Mouse (Mus musculus) MEL (cell line): ENCODE data around the gene Bcas3. TPM values are rescaled to one million over a fixed set of nuclear protein-coding genes. Genes with fewer than 3 reads are reported as not detected.

Experiments used
- DNase-seq: peaks from one replicate; pipeline ENCODE4 v3.0.0; 2011; ENCODE audit warnings: low read depth, low spot score
- H3K27ac ChIP-seq: 2 replicates; pipeline ENCODE4 v1.5.1; 2012; ENCODE audit warnings: low read depth, mild to moderate bottlenecking, control low read depth, low read length, moderate library complexity; ENCODE audit not compliant: control insufficient read depth
- H3K27me3 ChIP-seq, 2 experiments: fragments of 150-350 bp in 1 of 2; sonication (generic) in 1 of 2; 2 replicates each; pipeline ENCODE4 v1.6.1; 2012; ENCODE audit warnings: low read length in 2 of 2, mild to moderate bottlenecking in 2 of 2, improper control_type of control experiment in 1 of 2, moderate library complexity in 1 of 2; ENCODE audit not compliant: insufficient read depth in 2 of 2, control insufficient read depth in 1 of 2
- H3K36me3 ChIP-seq, 2 experiments: 2 replicates each; pipeline ENCODE4 v1.6.1; 2012 to 2014; ENCODE audit warnings: low read length in 2 of 2, improper control_type of control experiment in 1 of 2, inconsistent platforms in 1 of 2, mild to moderate bottlenecking in 1 of 2; ENCODE audit not compliant: insufficient read depth in 2 of 2, control insufficient read depth in 1 of 2
- H3K4me1 ChIP-seq, 2 experiments: fragments of 150-350 bp in 1 of 2; sonication (generic) in 1 of 2; 2 replicates each; pipeline ENCODE4 v1.6.1; 2012; ENCODE audit warnings: low read length in 2 of 2, improper control_type of control experiment in 1 of 2, mild to moderate bottlenecking in 1 of 2; ENCODE audit not compliant: insufficient read depth in 2 of 2, control insufficient read depth in 1 of 2
- H3K4me3 ChIP-seq, 2 experiments: fragments of 150-350 bp in 1 of 2; sonication (generic) in 1 of 2; 2 replicates each; pipeline ENCODE4 v1.5.1; 2012; ENCODE audit warnings: low read depth in 2 of 2, low read length in 2 of 2, mild to moderate bottlenecking in 2 of 2, moderate library complexity in 2 of 2, control low read depth in 1 of 2, improper control_type of control experiment in 1 of 2; ENCODE audit not compliant: control insufficient read depth in 1 of 2, insufficient read depth in 1 of 2
- H3K79me2 ChIP-seq: 2 replicates; pipeline ENCODE4 v1.6.1; 2012; ENCODE audit warnings: mild to moderate bottlenecking, low read length, moderate library complexity; ENCODE audit not compliant: control insufficient read depth, poor library complexity, insufficient read depth
- H3K9ac ChIP-seq: 2 replicates; pipeline ENCODE4 v1.6.1; 2012; ENCODE audit warnings: low read depth, mild to moderate bottlenecking, control low read depth, low read length, moderate library complexity; ENCODE audit not compliant: control insufficient read depth, poor library complexity, severe bottlenecking
- H3K9me3 ChIP-seq: fragments of 150-350 bp; sonication (generic); replicated peaks from 2 replicates; pipeline ENCODE4 v1.6.1; 2012; ENCODE audit warnings: mild to moderate bottlenecking, low read length, improper control_type of control experiment, moderate library complexity; ENCODE audit not compliant: insufficient read depth
- CHD2 ChIP-seq: IDR thresholded peaks from 2 replicates; pipeline ENCODE4 v1.6.1; 2011; ENCODE audit warnings: low read length, improper control_type of control experiment
- CTCF ChIP-seq, 3 experiments: IDR thresholded peaks in 2 of 3; conservative IDR thresholded peaks in 1 of 3; 2 replicates each; pipeline ENCODE4 v1.5.1; 2011 to 2012; ENCODE audit warnings: low read length in 3 of 3, low read depth in 2 of 3, mild to moderate bottlenecking in 2 of 3, improper control_type of control experiment in 1 of 3, inconsistent platforms in 1 of 3, mixed read lengths in 1 of 3, moderate library complexity in 1 of 3; ENCODE audit not compliant: control insufficient read depth in 1 of 3, insufficient read depth in 1 of 3, poor library complexity in 1 of 3, severe bottlenecking in 1 of 3
- E2F4 ChIP-seq: IDR thresholded peaks from 2 replicates; pipeline ENCODE4 v1.6.1; 2011; ENCODE audit warnings: low read depth, low read length, improper control_type of control experiment, borderline replicate concordance
- EP300 ChIP-seq, 2 experiments: IDR thresholded peaks; 2 replicates each; pipeline ENCODE4 v1.6.1; 2011; ENCODE audit warnings: improper control_type of control experiment in 2 of 2, low read length in 2 of 2, low read depth in 1 of 2, mild to moderate bottlenecking in 1 of 2
- ETS1 ChIP-seq: IDR thresholded peaks from 2 replicates; pipeline ENCODE4 v1.6.1; 2012; ENCODE audit warnings: low read depth, mild to moderate bottlenecking, inconsistent platforms, low read length, improper control_type of control experiment, moderate library complexity
- GABPA ChIP-seq: IDR thresholded peaks from 2 replicates; pipeline ENCODE4 v1.6.1; 2012; ENCODE audit warnings: low read depth, mild to moderate bottlenecking, inconsistent platforms, low read length, improper control_type of control experiment, moderate library complexity
- HCFC1 ChIP-seq: IDR thresholded peaks from 2 replicates; pipeline ENCODE4 v1.6.1; 2012; ENCODE audit warnings: low read depth, mild to moderate bottlenecking, inconsistent platforms, low read length, improper control_type of control experiment, moderate library complexity
- JUND ChIP-seq: IDR thresholded peaks from 2 replicates; pipeline ENCODE4 v1.6.1; 2011; ENCODE audit warnings: low read depth, mild to moderate bottlenecking, improper control_type of control experiment, low read length
- MAZ ChIP-seq: IDR thresholded peaks from 2 replicates; pipeline ENCODE4 v1.6.1; 2012; ENCODE audit warnings: low read depth, mild to moderate bottlenecking, inconsistent platforms, low read length, improper control_type of control experiment
- MEF2A ChIP-seq: IDR thresholded peaks from 2 replicates; pipeline ENCODE4 v1.6.1; 2014; ENCODE audit warnings: low read depth, mild to moderate bottlenecking, inconsistent platforms, low read length, improper control_type of control experiment; ENCODE audit not compliant: poor library complexity, insufficient replicate concordance, severe bottlenecking; ENCODE audit errors: extremely low read depth
- MXI1 ChIP-seq: IDR thresholded peaks from 2 replicates; pipeline ENCODE4 v1.6.1; 2011; ENCODE audit warnings: mild to moderate bottlenecking, low read depth, low read length, improper control_type of control experiment
- MYC ChIP-seq: IDR thresholded peaks from 2 replicates; pipeline ENCODE4 v1.6.1; 2011; ENCODE audit warnings: low read depth, mild to moderate bottlenecking, low read length, improper control_type of control experiment, moderate library complexity
- NELFE ChIP-seq: IDR thresholded peaks from 2 replicates; pipeline ENCODE4 v1.6.1; 2011; ENCODE audit warnings: low read depth, low read length, improper control_type of control experiment
- POLR2AphosphoS2 ChIP-seq: IDR thresholded peaks from 2 replicates; pipeline ENCODE4 v1.6.1; 2011; ENCODE audit warnings: low read length, improper control_type of control experiment
- RAD21 ChIP-seq: IDR thresholded peaks from 2 replicates; pipeline ENCODE4 v1.6.1; 2011; ENCODE audit warnings: mild to moderate bottlenecking, low read depth, low read length, improper control_type of control experiment
- SIN3A ChIP-seq: IDR thresholded peaks from 2 replicates; pipeline ENCODE4 v1.6.1; 2012; ENCODE audit warnings: low read length, improper control_type of control experiment, inconsistent platforms
- SMC3 ChIP-seq: IDR thresholded peaks from 2 replicates; pipeline ENCODE4 v1.6.1; 2011; ENCODE audit warnings: low read depth, low read length, improper control_type of control experiment
- TAL1 ChIP-seq: IDR thresholded peaks from 2 replicates; pipeline ENCODE4 v1.6.1; 2012; ENCODE audit warnings: mild to moderate bottlenecking, inconsistent platforms, low read length, moderate library complexity, mixed read lengths
- TBP ChIP-seq: IDR thresholded peaks from 2 replicates; pipeline ENCODE4 v1.8.0; 2011; ENCODE audit warnings: low read depth, low read length, improper control_type of control experiment
- TCF12 ChIP-seq: IDR thresholded peaks from 2 replicates; pipeline ENCODE4 v1.6.1; 2014; ENCODE audit warnings: low read depth, mild to moderate bottlenecking, inconsistent platforms, low read length, improper control_type of control experiment, moderate library complexity
- UBTF ChIP-seq: IDR thresholded peaks from 2 replicates; pipeline ENCODE4 v1.6.1; 2012; ENCODE audit warnings: low read depth, mild to moderate bottlenecking, inconsistent platforms, low read length, improper control_type of control experiment, moderate library complexity, borderline replicate concordance; ENCODE audit not compliant: insufficient read depth
- USF1 ChIP-seq: IDR thresholded peaks from 2 replicates; pipeline ENCODE4 v1.6.1; 2014; ENCODE audit warnings: low read depth, mild to moderate bottlenecking, inconsistent platforms, low read length, improper control_type of control experiment, moderate library complexity
- USF2 ChIP-seq, 2 experiments: IDR thresholded peaks; 2 replicates each; pipeline ENCODE4 v1.6.1; 2011 to 2012; ENCODE audit warnings: improper control_type of control experiment in 2 of 2, low read length in 2 of 2, borderline replicate concordance in 1 of 2, inconsistent platforms in 1 of 2, low read depth in 1 of 2, mild to moderate bottlenecking in 1 of 2; ENCODE audit not compliant: insufficient read depth in 1 of 2
- ZKSCAN1 ChIP-seq: IDR thresholded peaks from 2 replicates; pipeline ENCODE4 v1.6.1; 2012; ENCODE audit warnings: low read depth, mild to moderate bottlenecking, inconsistent platforms, low read length, improper control_type of control experiment, moderate library complexity
- ZMIZ1 ChIP-seq: IDR thresholded peaks from 2 replicates; pipeline ENCODE4 v1.6.1; 2012; ENCODE audit warnings: low read depth, mild to moderate bottlenecking, inconsistent platforms, low read length, improper control_type of control experiment, moderate library complexity
- ZNF384 ChIP-seq: IDR thresholded peaks from 2 replicates; pipeline ENCODE4 v1.6.1; 2012; ENCODE audit warnings: low read depth, mild to moderate bottlenecking, inconsistent platforms, low read length, improper control_type of control experiment
- polyA plus RNA-seq, 2 experiments: library from polyadenylated mRNA; stranded (reverse) in 1 of 2; unstranded in 1 of 2; fragments of >175 nt in 1 of 2; fragments of >200 nt in 1 of 2; gene quantifications; 2 replicates each; pipeline versions ENCODE4 v1.2.1 to v1.2.4; 2012; ENCODE audit warnings: low replicate concordance in 2 of 2, low read depth in 1 of 2; ENCODE audit not compliant: insufficient read length in 2 of 2, insufficient read depth in 1 of 2, missing spikeins in 1 of 2
- total RNA-seq: library from RNA; depleted of rRNA; stranded (reverse); fragments of 300-350 nt; gene quantifications from 2 replicates; pipeline ENCODE4 v1.2.3, GENCODE M21; 2012

Gene Bcas3
- total and polyA plus RNA-seq, 3 experiments, result 8.6 to 14.7 TPM; not detected in 1

GRCm38 (mm10) chr11:85367823-85368222 lies 14.9 kb downstream of the Bcas3 start:
- DNase-seq, result no peak
- Histone ChIP-seq H3K4me3 (no peak overlapping the region), H3K9me3 (no peaks in the 10 kb centered on the region), H3K27me3 (no peaks in the 10 kb centered on the region), H3K79me2 (no peaks in the 10 kb centered on the region), H3K36me3 (no peaks in the 10 kb centered on the region; a peak in 1 of 4 replicates), H3K27ac (no peak overlapping the region), H3K4me1 (no peaks in the 10 kb centered on the region), H3K9ac (no peak overlapping the region)
- TF ChIP-seq MAZ (no peak), TAL1 (no peak), TBP (no peak), SMC3 (no peak), E2F4 (no peak), ZKSCAN1 (no peak)

- no peak for DNase-seq
- Histone ChIP-seq H3K9me3 (no peaks in the 10 kb centered on the region), H3K9ac (no peak overlapping the region), H3K27ac (no peak overlapping the region), H3K4me1 (no peaks in the 10 kb centered on the region), H3K27me3 (no peaks in the 10 kb centered on the region), H3K36me3 (no peaks in the 10 kb centered on the region), H3K79me2 (no peaks in the 10 kb centered on the region), H3K4me3 (no peak overlapping the region)
- TF ChIP-seq CHD2 (no peak), TBP (no peak), HCFC1 (no peak), UBTF (no peak), NELFE (no peak)
These were observed 26.1 kb downstream of the Bcas3 start for GRCm38 (mm10) chr11:85379091-85379490.

- H3K4me1 ChIP-seq, result no peaks in the 10 kb centered on the region
- no peaks in the 10 kb centered on the region for H3K79me2 ChIP-seq
- H3K27ac ChIP-seq, result no peak overlapping the region
- peak; percentile 73 for DNase-seq
- H3K27me3 ChIP-seq, result no peaks in the 10 kb centered on the region
- no peaks in the 10 kb centered on the region for H3K9me3 ChIP-seq
- no peak overlapping the region for H3K9ac ChIP-seq
- H3K36me3 ChIP-seq, result no peaks in the 10 kb centered on the region
- no peak overlapping the region for H3K4me3 ChIP-seq
- no peak for TF ChIP-seq MXI1
- TF ChIP-seq GABPA, result no peak
- TF ChIP-seq USF2 (IDR thresholded peaks at IDR 0.05; ENCODE audit: borderline replicate concordance in 1 of 2, insufficient read depth in 1 of 2, low read depth in 1 of 2, low read length in 2 of 2), result no peak
- TF ChIP-seq MAZ, result no peak
- no peak for TF ChIP-seq MEF2A
- TF ChIP-seq MYC, result 0 out of 2 replicates have a peak, but pooled peaks have one; percentile 45
- TF ChIP-seq JUND, result no peak
- no peak for TF ChIP-seq ETS1
- TF ChIP-seq POLR2AphosphoS2, result no peak
- no peak for TF ChIP-seq ZMIZ1
- no peak for TF ChIP-seq USF1
- peak in 2 of 3 experiments; percentile 23 to 66; a peak in 4 of 6 replicates for TF ChIP-seq CTCF (IDR thresholded peaks at IDR 0.05 in 2 of 3, conservative IDR thresholded peaks at IDR 0.05 in 1 of 3; ENCODE audit: control insufficient read depth in 1 of 3, insufficient read depth in 1 of 3, low read depth in 2 of 3, low read length in 3 of 3, poor library complexity in 1 of 3, severe bottlenecking in 1 of 3)
- peak; percentile 14 for TF ChIP-seq RAD21
- TF ChIP-seq EP300 (IDR thresholded peaks at IDR 0.05; ENCODE audit: low read depth in 1 of 2, low read length in 2 of 2), result no peak
- TF ChIP-seq TCF12, result no peak
- TF ChIP-seq ZNF384, result peak; percentile 36; the same call in 1 of the 2 replicates
- no peak for TF ChIP-seq ZKSCAN1
- no peak for TF ChIP-seq CHD2
- TF ChIP-seq SIN3A, result no peak
- TF ChIP-seq UBTF, result no peak
- TF ChIP-seq SMC3, result peak; percentile 50
These were observed 27.1 kb downstream of the Bcas3 start for GRCm38 (mm10) chr11:85380046-85380445.
